Mouse (Mus musculus) embryonic fibroblast, embryonic 13.5 days (primary cell): ENCODE data around the gene Nek6.

ENCODE experiments used
- CTCF ChIP-seq: IDR thresholded peaks from 2 replicates; pipeline ENCODE4 v1.5.1; 2011; ENCODE audit warnings: mild to moderate bottlenecking, control low read depth, low read length, moderate library complexity, borderline replicate concordance; ENCODE audit not compliant: insufficient read depth
- POLR2A ChIP-seq: IDR thresholded peaks from 2 replicates; pipeline ENCODE4 v1.6.1; 2011; ENCODE audit warnings: low read depth, mild to moderate bottlenecking, control low read depth, low read length, moderate library complexity

GRCm38 (mm10) chr2:38516471-38516870 lies 5.0 kb downstream of the Nek6 start:
- no peak for TF ChIP-seq CTCF
- TF ChIP-seq POLR2A = no peak
